Mouse (Mus musculus) bone marrow macrophage, adult 2 months (primary cell): ENCODE data around the gene Bbs2.

ENCODE experiments used
- CTCF ChIP-seq: IDR thresholded peaks from 2 replicates; pipeline ENCODE4 v1.5.1; 2012; ENCODE audit warnings: low read depth, mild to moderate bottlenecking, low read length, moderate library complexity
- POLR2A ChIP-seq: IDR thresholded peaks from 2 replicates; pipeline ENCODE4 v1.6.1; 2012; ENCODE audit warnings: mild to moderate bottlenecking, low read depth, low read length, borderline replicate concordance

DNA sequence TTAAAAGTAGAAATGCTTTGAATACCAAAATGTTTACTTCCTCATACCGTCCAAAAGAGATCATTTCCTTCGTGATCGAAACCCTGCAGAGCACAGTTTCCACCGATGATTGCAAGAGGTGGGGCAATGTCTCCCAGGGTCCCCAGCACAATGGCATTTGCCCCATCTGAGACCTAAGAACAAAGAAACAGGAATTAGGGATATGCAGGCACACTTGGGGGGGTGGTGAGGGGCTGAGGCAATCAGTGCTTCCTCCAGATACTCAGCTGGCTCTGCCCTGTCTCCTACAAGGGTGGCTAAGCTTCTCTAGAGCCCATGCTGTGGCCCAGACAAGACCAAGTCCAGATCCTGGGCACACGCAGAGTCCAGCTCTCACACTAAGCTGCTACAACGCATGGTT, 9.0 kb downstream of the Bbs2 start:
- no peak for TF ChIP-seq POLR2A
- TF ChIP-seq CTCF = no peak
